ENCODE assay signal across 21 mouse cellular contexts in the genomic region with DNA sequence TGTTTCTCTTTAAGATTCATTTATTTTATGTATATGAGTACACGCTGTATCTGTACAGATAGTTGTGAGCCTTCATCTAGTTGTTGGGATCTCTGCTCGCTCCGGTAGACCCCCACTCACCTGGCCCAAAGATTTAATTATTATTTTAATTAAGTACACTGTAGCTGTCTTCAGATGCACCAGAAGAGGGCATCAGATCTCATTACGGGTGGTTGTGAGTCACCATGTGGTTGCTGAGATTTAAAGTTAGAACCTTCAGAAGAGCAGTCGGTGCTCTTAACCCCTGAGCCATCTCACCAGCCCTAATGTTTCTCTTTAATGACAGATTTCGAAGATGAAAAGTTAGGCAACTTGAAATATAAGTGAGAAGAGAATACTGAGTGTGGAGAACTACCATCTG. TPM values are rescaled to one million over a fixed set of nuclear protein-coding genes. Genes with fewer than 3 reads are reported as not detected.
DNase-seq lines count a peak whose midpoint lies in the region; ATAC-seq and TF ChIP-seq lines count a peak whose summit lies in the region.
"Had no signal": no experiment of that assay in that cellular context is flagged by ENCODE, and none has a peak within 500 bp of the region (broad histone marks: within the 10 kb centered on the region; RNA-seq: fewer than 3 reads in every experiment).

No protein-coding gene starts in this region.

- peak; percentile 72 for DNase-seq in heart, adult 11 months
- DNase-seq in heart, postnatal 4 days: no peak
- no peak for DNase-seq in lung, embryonic 14.5 days
- no peak for DNase-seq in lung, adult 18-20 months
- DNase-seq in MEL (ENCODE audit: low read depth, low spot score): no peak
- DNase-seq in urinary bladder, adult 2 months (ENCODE audit: low spot score): no peak
- no peak for DNase-seq in right cerebral cortex, adult 18-20 months
- DNase-seq: adrenal gland, postnatal 25 days; cerebellum, adult 2 months; gastrocnemius, postnatal 25 days; heart, postnatal 36 days; liver, embryonic 13.5 days; midbrain, embryonic 14.5 days; spleen, adult 18-20 months; thymus, postnatal 14 days had no signal

- H3K27me3 ChIP-seq in lung, embryonic 14.5 days (ENCODE audit: insufficient read depth, low read length): no peaks in the 10 kb centered on the region
- H3K27me3 ChIP-seq in MEL (ENCODE audit: control insufficient read depth in 1 of 2, insufficient read depth in 2 of 2, low read length in 2 of 2): no peaks in the 10 kb centered on the region; a peak in 1 of 4 replicates
- H3K27me3 ChIP-seq: limb, embryonic 12.5 days; liver, embryonic 13.5 days; stomach, embryonic 15.5 days had no signal

- no peak overlapping the region for H3K9ac ChIP-seq in lung, embryonic 14.5 days
- no peak overlapping the region for H3K9ac ChIP-seq in MEL (ENCODE audit: control insufficient read depth, low read depth, low read length, poor library complexity, severe bottlenecking)
- H3K9ac ChIP-seq: limb, embryonic 12.5 days; liver, embryonic 13.5 days; stomach, embryonic 15.5 days had no signal

- no peak overlapping the region for H3K4me2 ChIP-seq in lung, embryonic 14.5 days
- H3K4me2 ChIP-seq: heart, embryonic 11.5 days; limb, embryonic 12.5 days; liver, embryonic 13.5 days; stomach, embryonic 15.5 days had no signal

- H3K4me1 ChIP-seq in lung, embryonic 14.5 days (ENCODE audit: insufficient read depth): no peaks in the 10 kb centered on the region
- no peaks in the 10 kb centered on the region for H3K4me1 ChIP-seq in MEL (ENCODE audit: control insufficient read depth in 1 of 2, insufficient read depth in 2 of 2, low read length in 2 of 2)
- H3K4me1 ChIP-seq: forebrain, embryonic 10.5 days; limb, embryonic 12.5 days; liver, embryonic 13.5 days; stomach, embryonic 15.5 days had no signal

- 0 out of 2 replicates have a peak, but pooled peaks have one; percentile 10 for TF ChIP-seq CTCF in lung, embryonic 14.5 days (IDR thresholded peaks at IDR 0.05; ENCODE audit: low read depth)
- TF ChIP-seq CTCF in MEL (IDR thresholded peaks at IDR 0.05 in 2 of 3, conservative IDR thresholded peaks at IDR 0.05 in 1 of 3; ENCODE audit: control insufficient read depth in 1 of 3, insufficient read depth in 1 of 3, low read depth in 2 of 3, low read length in 3 of 3, poor library complexity in 1 of 3, severe bottlenecking in 1 of 3): peak in 1 of 3 experiments; percentile 12; a peak in 1 of 6 replicates

- H3K36me3 ChIP-seq in lung, embryonic 14.5 days (ENCODE audit: insufficient read depth): peaks cover 29% of the 10 kb centered on the region
- no peaks in the 10 kb centered on the region for H3K36me3 ChIP-seq in MEL (ENCODE audit: control insufficient read depth in 1 of 2, insufficient read depth in 2 of 2, low read length in 2 of 2)

- no peak overlapping the region for H3K27ac ChIP-seq in lung, embryonic 14.5 days (ENCODE audit: low read depth)
- H3K27ac ChIP-seq in MEL (ENCODE audit: control insufficient read depth, low read depth, low read length): no peak overlapping the region
- H3K27ac ChIP-seq: forebrain, embryonic 10.5 days; hindbrain, postnatal 0 days; limb, embryonic 12.5 days; liver, embryonic 13.5 days; stomach, embryonic 15.5 days had no signal

- no peak for TF ChIP-seq POLR2A in MEL (IDR thresholded peaks at IDR 0.05; ENCODE audit: control insufficient read depth in 1 of 2, insufficient read depth in 1 of 2, low read depth in 1 of 2, low read length in 2 of 2, poor library complexity in 1 of 2)

- TF ChIP-seq EP300 in MEL (IDR thresholded peaks at IDR 0.05; ENCODE audit: low read depth in 1 of 2, low read length in 2 of 2): no peak

- no peak; the same call in 1 of the 2 replicates for TF ChIP-seq RAD21 in MEL (IDR thresholded peaks at IDR 0.05; ENCODE audit: low read depth, low read length)

- no peak for ATAC-seq in lung, embryonic 14.5 days (ENCODE audit: insufficient read depth)
- ATAC-seq: hindbrain, postnatal 0 days; lung, postnatal 0 days had no signal

- H3K9me3 ChIP-seq in lung, embryonic 14.5 days (ENCODE audit: low read depth, low read length): no peaks in the 10 kb centered on the region
- no peaks in the 10 kb centered on the region for H3K9me3 ChIP-seq in MEL (replicated peaks; ENCODE audit: insufficient read depth, low read length)
- H3K9me3 ChIP-seq: forebrain, embryonic 10.5 days; limb, embryonic 12.5 days; liver, embryonic 13.5 days; stomach, embryonic 15.5 days had no signal

- H3K4me3 ChIP-seq in lung, embryonic 14.5 days (ENCODE audit: low read depth, low read length): no peak overlapping the region
- H3K4me3 ChIP-seq in MEL (ENCODE audit: control insufficient read depth in 1 of 2, insufficient read depth in 1 of 2, low read depth in 2 of 2, low read length in 2 of 2): no peak overlapping the region
- H3K4me3 ChIP-seq: forebrain, embryonic 10.5 days; limb, embryonic 12.5 days; liver, embryonic 13.5 days; stomach, embryonic 15.5 days had no signal

- no peaks in the 10 kb centered on the region for H3K79me2 ChIP-seq in MEL (ENCODE audit: control insufficient read depth, insufficient read depth, low read length, poor library complexity)

- 84% methylated on average over 6 of the region's 6 CpGs for WGBS in lung, embryonic 14.5 days

TF ChIP-seq in MEL, 35 proteins besides CTCF, POLR2A, EP300 and RAD21:
- peak; percentile 28; the same call in 1 of the 2 replicates for TF ChIP-seq SMC3 (IDR thresholded peaks at IDR 0.05; ENCODE audit: low read depth, low read length)
- TF ChIP-seq MYC (IDR thresholded peaks at IDR 0.05; ENCODE audit: low read depth, low read length): no peak

RNA-seq across cellular contexts. Expression of gene Raph1, which starts 36.8 kb away (rescaled TPM):
- 100 to 1,000 TPM; 147 to 153 TPM for total RNA-seq in heart, postnatal 4 days (2021)
- polyA plus RNA-seq in lung, embryonic 14.5 days (2014; fragmentation: Nextera tagmentation; extraction: Ambion mirVana): 39.6 and 40.5 TPM in 2 replicates
- 0.33 and 0.42 TPM in 2 replicates for total RNA-seq in MEL (2012; rRNA removed)
- under 1 TPM in 1 of 2 experiments, not detected in 1; 0.67 TPM for polyA plus RNA-seq in MEL (2012; ENCODE audit: insufficient read depth in 1 of 2, insufficient read length in 2 of 2, low read depth in 1 of 2, low replicate concordance in 2 of 2, missing spikeins in 1 of 2)
- polyA plus RNA-seq in urinary bladder, adult 2 months (2012; rRNA removed): 10.5 and 13.4 TPM in 2 replicates
